Mouse (Mus musculus) forebrain, embryonic 12.5 days (tissue): ENCODE data around the gene Lgr6. TPM values are rescaled to one million over a fixed set of nuclear protein-coding genes. Genes with fewer than 3 reads are reported as not detected.

Experiments used
- ATAC-seq: fragments of 200-750 bp; cut with Nextera tagmentation; 2 replicates; pipeline ENCODE4 v1.8.0; 2017; ENCODE audit warnings: moderate TSS enrichment; ENCODE audit not compliant: low FRiP score
- H3K27ac ChIP-seq: fragments of 300-500 bp; sonication (generic); 2 replicates; pipeline ENCODE4 v1.5.1; 2016; ENCODE audit warnings: mild to moderate bottlenecking
- H3K27me3 ChIP-seq: fragments of 300-500 bp; sonication (generic); 2 replicates; pipeline ENCODE4 v1.6.1; 2016; ENCODE audit warnings: mild to moderate bottlenecking
- H3K36me3 ChIP-seq: fragments of 300-500 bp; sonication (generic); replicated peaks from 2 replicates; pipeline ENCODE4 v1.6.1; 2016; ENCODE audit warnings: mild to moderate bottlenecking
- H3K4me1 ChIP-seq: fragments of 300-500 bp; sonication (generic); 2 replicates; pipeline ENCODE4 v1.6.1; 2016
- H3K4me2 ChIP-seq: fragments of 300-500 bp; sonication (generic); 2 replicates; pipeline ENCODE4 v1.6.1; 2016; ENCODE audit warnings: mild to moderate bottlenecking, moderate library complexity
- H3K4me3 ChIP-seq: fragments of 300-500 bp; sonication (generic); replicated peaks from 2 replicates; pipeline ENCODE4 v1.5.1; 2016; ENCODE audit warnings: mild to moderate bottlenecking
- H3K9ac ChIP-seq: fragments of 300-500 bp; sonication (generic); 2 replicates; pipeline ENCODE4 v1.6.1; 2016; ENCODE audit warnings: mild to moderate bottlenecking
- H3K9me3 ChIP-seq: fragments of 300-500 bp; sonication (generic); 2 replicates; pipeline ENCODE4 v1.6.1; 2016
- WGBS: fragments of 180-500 bp; shearing (Covaris S2); methylation state at CpG from one replicate; pipeline ENCODE4 v1.1.7; 2016; 5-methylcytosine and 5-hydroxymethylcytosine counted together
- polyA plus RNA-seq: library from polyadenylated mRNA; unstranded; fragments of >200 nt; fragmentation: Nextera tagmentation; extraction: Ambion mirVana; gene quantifications from 2 replicates; pipeline ENCODE4 v1.2.1, GENCODE M21; 2016

The Lgr6 gene
- polyA plus RNA-seq, 1 experiment from 2014 or later: 0.42 TPM

- no peak for ATAC-seq
- no peak overlapping the region for H3K4me2 ChIP-seq
- H3K4me1 ChIP-seq: no peaks in the 10 kb centered on the region
- H3K27me3 ChIP-seq: peaks cover 3% of the 10 kb centered on the region; the same call in 1 of the 2 replicates
- 65% methylated on average over 5 of the region's 5 CpGs for WGBS
- H3K4me3 ChIP-seq: no peak overlapping the region
- no peaks in the 10 kb centered on the region for H3K9me3 ChIP-seq
- no peaks in the 10 kb centered on the region for H3K36me3 ChIP-seq
- no peak overlapping the region for H3K9ac ChIP-seq
- no peak overlapping the region for H3K27ac ChIP-seq
These were observed 42.1 kb downstream of the Lgr6 start for GRCm38 (mm10) chr1:135062936-135063335.

- no peaks in the 10 kb centered on the region for H3K4me1 ChIP-seq
- H3K36me3 ChIP-seq: no peaks in the 10 kb centered on the region
- no peak overlapping the region for H3K4me2 ChIP-seq
- H3K4me3 ChIP-seq: no peak overlapping the region
- no peak overlapping the region for H3K9ac ChIP-seq
- 95% methylated on average over 6 of the region's 6 CpGs for WGBS
- H3K27ac ChIP-seq: no peak overlapping the region
- no peaks in the 10 kb centered on the region for H3K27me3 ChIP-seq
- H3K9me3 ChIP-seq: no peaks in the 10 kb centered on the region
- no peak for ATAC-seq
These were observed 43.8 kb downstream of the Lgr6 start for GRCm38 (mm10) chr1:135061300-135061699.

- no peaks in the 10 kb centered on the region for H3K4me1 ChIP-seq
- no peak overlapping the region for H3K27ac ChIP-seq
- no peak overlapping the region for H3K4me2 ChIP-seq
- H3K9ac ChIP-seq: no peak overlapping the region
- no peak overlapping the region for H3K4me3 ChIP-seq
- H3K9me3 ChIP-seq: no peaks in the 10 kb centered on the region
- no peaks in the 10 kb centered on the region for H3K27me3 ChIP-seq
- H3K36me3 ChIP-seq: no peaks in the 10 kb centered on the region
- no peak for ATAC-seq
- WGBS: 86% methylated on average over 6 of the region's 6 CpGs
These were observed 44.9 kb downstream of the Lgr6 start for GRCm38 (mm10) chr1:135060174-135060573.

GRCm38 (mm10) chr1:135056901-135057300, 48.2 kb downstream of the Lgr6 start:
- H3K36me3 ChIP-seq: no peaks in the 10 kb centered on the region
- WGBS: 84% methylated on average over 8 of the region's 8 CpGs
- H3K27ac ChIP-seq: no peak overlapping the region

GRCm38 (mm10) chr1:135054121-135054520, 51.0 kb downstream of the Lgr6 start:
- Histone ChIP-seq H3K27me3 (no peaks in the 10 kb centered on the region), H3K4me2 (no peak overlapping the region), H3K4me1 (no peaks in the 10 kb centered on the region), H3K36me3 (no peaks in the 10 kb centered on the region), H3K4me3 (no peak overlapping the region), H3K27ac (no peak overlapping the region), H3K9ac (no peak overlapping the region), H3K9me3 (no peaks in the 10 kb centered on the region)
- ATAC-seq: no peak
- 88% methylated on average over 5 of the region's 5 CpGs for WGBS

More at GRCm38 (mm10) chr1:135056901-135057300, 48.2 kb downstream of the Lgr6 start:
- ATAC-seq: no peak
- H3K4me1 ChIP-seq: no peaks in the 10 kb centered on the region
- H3K9me3 ChIP-seq: no peaks in the 10 kb centered on the region
- H3K27me3 ChIP-seq: no peaks in the 10 kb centered on the region
- no peak overlapping the region for H3K4me2 ChIP-seq
- no peak overlapping the region for H3K4me3 ChIP-seq
- no peak overlapping the region for H3K9ac ChIP-seq

- no peaks in the 10 kb centered on the region for H3K9me3 ChIP-seq
- 94% methylated on average over 2 of the region's 2 CpGs for WGBS
- no peaks in the 10 kb centered on the region for H3K4me1 ChIP-seq
- H3K27me3 ChIP-seq: no peaks in the 10 kb centered on the region
- ATAC-seq: no peak
- no peak overlapping the region for H3K27ac ChIP-seq
- H3K4me2 ChIP-seq: no peak overlapping the region
- no peaks in the 10 kb centered on the region for H3K36me3 ChIP-seq
- no peak overlapping the region for H3K9ac ChIP-seq
- no peak overlapping the region for H3K4me3 ChIP-seq
These were observed 60.6 kb downstream of the Lgr6 start for GRCm38 (mm10) chr1:135044439-135044838.

- no peak overlapping the region for H3K27ac ChIP-seq
- H3K4me2 ChIP-seq: no peak overlapping the region
- H3K9me3 ChIP-seq: no peaks in the 10 kb centered on the region
- H3K36me3 ChIP-seq: no peaks in the 10 kb centered on the region
- WGBS: 90% methylated on average over 5 of the region's 5 CpGs
- ATAC-seq: no peak
- H3K27me3 ChIP-seq: no peaks in the 10 kb centered on the region
- no peaks in the 10 kb centered on the region for H3K4me1 ChIP-seq
- no peak overlapping the region for H3K9ac ChIP-seq
- H3K4me3 ChIP-seq: no peak overlapping the region
These were observed 68.8 kb downstream of the Lgr6 start for GRCm38 (mm10) chr1:135036297-135036696.

GRCm38 (mm10) chr1:135032658-135033057, 72.4 kb downstream of the Lgr6 start:
- no peak overlapping the region for H3K4me2 ChIP-seq
- no peak for ATAC-seq
- H3K27me3 ChIP-seq: no peaks in the 10 kb centered on the region
- no peak overlapping the region for H3K4me3 ChIP-seq
- H3K9ac ChIP-seq: no peak overlapping the region
- H3K9me3 ChIP-seq: no peaks in the 10 kb centered on the region
- H3K36me3 ChIP-seq: no peaks in the 10 kb centered on the region
- WGBS: 35% methylated on average over 8 of the region's 8 CpGs
- H3K4me1 ChIP-seq: no peaks in the 10 kb centered on the region
- H3K27ac ChIP-seq: no peak overlapping the region

GRCm38 (mm10) chr1:135030121-135030520, 75.0 kb downstream of the Lgr6 start:
- no peaks in the 10 kb centered on the region for H3K27me3 ChIP-seq
- no peak for ATAC-seq
- WGBS: 83% methylated on average over 2 of the region's 2 CpGs
- H3K4me3 ChIP-seq: no peak overlapping the region
- H3K4me1 ChIP-seq: no peaks in the 10 kb centered on the region
- H3K27ac ChIP-seq: no peak overlapping the region
- no peaks in the 10 kb centered on the region for H3K9me3 ChIP-seq
- H3K36me3 ChIP-seq: no peaks in the 10 kb centered on the region
- H3K9ac ChIP-seq: no peak overlapping the region
- H3K4me2 ChIP-seq: no peak overlapping the region

- H3K4me2 ChIP-seq: no peak overlapping the region
- no peaks in the 10 kb centered on the region for H3K9me3 ChIP-seq
- peaks cover 2% of the 10 kb centered on the region; the same call in 1 of the 2 replicates for H3K4me1 ChIP-seq
- 0 out of 2 replicates have a peak overlapping the region, but pooled peaks have one; percentile 38 for H3K27ac ChIP-seq
- no peaks in the 10 kb centered on the region for H3K36me3 ChIP-seq
- H3K27me3 ChIP-seq: 0 out of 2 replicates have a peak, but pooled peaks cover 3% of the 10 kb centered on the region
- no peak for ATAC-seq
- H3K9ac ChIP-seq: no peak overlapping the region
- no peak overlapping the region for H3K4me3 ChIP-seq
- WGBS: 43% methylated on average over 1 of the region's 1 CpGs
These were observed 78.8 kb downstream of the Lgr6 start for GRCm38 (mm10) chr1:135026275-135026674.

- Histone ChIP-seq H3K4me2 (no peak overlapping the region), H3K4me1 (peaks cover 20% of the 10 kb centered on the region), H3K36me3 (no peaks in the 10 kb centered on the region), H3K9me3 (no peaks in the 10 kb centered on the region), H3K27ac (no peak overlapping the region), H3K27me3 (0 out of 2 replicates have a peak, but pooled peaks cover 3% of the 10 kb centered on the region), H3K4me3 (no peak overlapping the region), H3K9ac (no peak overlapping the region)
- ATAC-seq: no peak
- 65% methylated on average over 1 of the region's 1 CpGs for WGBS
These were observed 81.5 kb downstream of the Lgr6 start for GRCm38 (mm10) chr1:135023583-135023982.

- WGBS: 79% methylated on average over 5 of the region's 5 CpGs
- Histone ChIP-seq H3K27me3 (0 out of 2 replicates have a peak, but pooled peaks cover 3% of the 10 kb centered on the region), H3K9me3 (no peaks in the 10 kb centered on the region), H3K36me3 (no peaks in the 10 kb centered on the region), H3K27ac (no peak overlapping the region), H3K4me1 (peaks cover 21% of the 10 kb centered on the region), H3K4me3 (no peak overlapping the region), H3K4me2 (no peak overlapping the region), H3K9ac (no peak overlapping the region)
- no peak for ATAC-seq
These were observed 83.1 kb downstream of the Lgr6 start for GRCm38 (mm10) chr1:135021936-135022335.

GRCm38 (mm10) chr1:135020970-135021369, 84.1 kb downstream of the Lgr6 start:
- ATAC-seq: no peak
- H3K4me2 ChIP-seq: no peak overlapping the region
- H3K27ac ChIP-seq: no peak overlapping the region
- H3K9ac ChIP-seq: no peak overlapping the region
- H3K4me3 ChIP-seq: no peak overlapping the region
- H3K36me3 ChIP-seq: no peaks in the 10 kb centered on the region
- H3K4me1 ChIP-seq: peaks cover 21% of the 10 kb centered on the region
- H3K27me3 ChIP-seq: 0 out of 2 replicates have a peak, but pooled peaks cover 3% of the 10 kb centered on the region
- H3K9me3 ChIP-seq: no peaks in the 10 kb centered on the region
- 43% methylated on average over 5 of the region's 5 CpGs for WGBS
